Mouse (Mus musculus) heart, embryonic 14.5 days (tissue): ENCODE results near the gene Syp. TPM values are rescaled to one million over a fixed set of nuclear protein-coding genes. Genes with fewer than 3 reads are reported as not detected.

Experiments
- ATAC-seq: fragments of 200-750 bp; cut with Nextera tagmentation; 2 replicates; pipeline ENCODE4 v1.8.0; 2017; ENCODE audit warnings: low read depth, moderate TSS enrichment; ENCODE audit not compliant: insufficient number of reproducible peaks, insufficient read depth, low FRiP score
- H3K27ac ChIP-seq, 2 experiments: fragments of 200-500 bp in 1 of 2; fragments of 300-500 bp in 1 of 2; sonication (generic) in 1 of 2; replicated peaks in 1 of 2; 2 replicates each; pipeline ENCODE4 v1.5.1; 2012 to 2014; ENCODE audit warnings: low read depth in 2 of 2, low read length in 2 of 2, control low read depth in 1 of 2, mild to moderate bottlenecking in 1 of 2, mixed read lengths in 1 of 2; ENCODE audit not compliant: control insufficient read depth in 1 of 2, insufficient read depth in 1 of 2
- H3K27me3 ChIP-seq: fragments of 300-500 bp; sonication (generic); 2 replicates; pipeline ENCODE4 v1.6.1; 2014; ENCODE audit warnings: mild to moderate bottlenecking, low read length, control low read depth; ENCODE audit not compliant: control insufficient read depth, insufficient read depth
- H3K36me3 ChIP-seq: fragments of 300-500 bp; sonication (generic); 2 replicates; pipeline ENCODE4 v1.6.1; 2014; ENCODE audit warnings: mild to moderate bottlenecking, control low read depth, low read length, mixed read lengths; ENCODE audit not compliant: control insufficient read depth, insufficient read depth
- H3K4me1 ChIP-seq, 2 experiments: fragments of 200-500 bp in 1 of 2; fragments of 300-500 bp in 1 of 2; sonication (generic) in 1 of 2; 2 replicates each; pipeline ENCODE4 v1.6.1; 2012 to 2014; ENCODE audit warnings: low read length in 2 of 2, control low read depth in 1 of 2, mixed read lengths in 1 of 2; ENCODE audit not compliant: control insufficient read depth in 2 of 2, insufficient read depth in 2 of 2
- H3K4me2 ChIP-seq: fragments of 300-500 bp; sonication (generic); 2 replicates; pipeline ENCODE4 v1.6.1; 2014; ENCODE audit warnings: mild to moderate bottlenecking, low read length
- H3K4me3 ChIP-seq, 2 experiments: fragments of 200-500 bp in 1 of 2; fragments of 300-500 bp in 1 of 2; sonication (generic) in 1 of 2; 2 replicates each; pipeline ENCODE4 v1.5.1; 2012 to 2014; ENCODE audit warnings: low read length in 2 of 2, mild to moderate bottlenecking in 2 of 2, control low read depth in 1 of 2, low read depth in 1 of 2, moderate library complexity in 1 of 2; ENCODE audit not compliant: control insufficient read depth in 1 of 2, insufficient read depth in 1 of 2
- H3K9ac ChIP-seq: fragments of 300-500 bp; sonication (generic); 2 replicates; pipeline ENCODE4 v1.6.1; 2014; ENCODE audit warnings: mild to moderate bottlenecking, low read length
- H3K9me3 ChIP-seq: fragments of 300-500 bp; sonication (generic); 2 replicates; pipeline ENCODE4 v1.6.1; 2016; ENCODE audit warnings: low read length, control low read depth; ENCODE audit not compliant: control insufficient read depth
- WGBS: fragments of 180-500 bp; shearing (Covaris S2); extraction: QIAGEN DNeasy Blood & Tissue Kit; methylation state at CpG from one replicate; pipeline ENCODE4 v1.1.7; 2014; 5-methylcytosine and 5-hydroxymethylcytosine counted together
- polyA plus RNA-seq: library from polyadenylated mRNA; unstranded; fragments of >200 nt; fragmentation: Nextera tagmentation; extraction: Ambion mirVana; gene quantifications from 2 replicates; pipeline ENCODE4 v1.2.1, GENCODE M21; 2014

The Syp gene
- 0.24 and 2.0 TPM in 2 replicates for polyA plus RNA-seq

DNA sequence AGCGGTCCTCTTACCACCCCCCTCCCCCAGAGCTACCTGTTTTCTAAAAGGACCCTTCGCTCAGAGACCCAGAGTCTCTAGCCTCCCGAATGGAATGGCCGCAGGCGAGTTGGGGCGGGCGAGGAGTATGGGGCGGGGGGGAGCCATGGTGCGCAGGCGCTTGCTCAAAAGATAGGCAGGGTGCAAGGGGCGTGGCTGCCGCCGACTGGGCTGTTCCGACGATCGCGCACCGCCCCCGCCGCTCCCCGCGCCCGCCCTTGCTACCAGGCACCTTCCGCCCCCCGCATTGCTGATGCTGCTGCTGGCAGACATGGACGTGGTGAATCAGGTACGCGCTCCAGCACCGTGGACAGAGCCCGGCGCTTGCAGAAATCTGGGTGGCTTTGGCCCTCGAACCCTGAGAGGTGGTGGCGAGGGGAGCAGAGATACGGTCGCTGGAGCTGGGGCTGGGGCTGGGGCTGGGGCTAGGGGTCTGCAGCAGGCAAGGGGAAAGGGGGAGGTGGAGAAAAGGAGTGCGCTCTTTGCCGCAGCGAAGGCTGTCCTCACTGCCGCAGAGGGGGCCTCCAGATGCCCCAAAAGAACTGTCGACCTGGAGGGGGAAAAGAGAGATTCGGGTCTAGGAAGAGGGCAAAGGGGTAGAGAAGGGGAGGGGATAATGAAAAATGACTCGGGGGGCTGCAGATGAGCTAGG lies at the start of gene Syp:
TSS of gene Syp (plus strand) at position 71 of the 691 bp plus-strand sequence.
- H3K4me1 ChIP-seq = no peaks in the 10 kb centered on the region
- H3K27ac ChIP-seq = no peak within 1 kb of the TSS
- H3K4me3 ChIP-seq = peak within 1 kb of the TSS in 1 of 2 experiments; percentile 24; a peak in 3 of 4 replicates
- H3K9ac ChIP-seq = no peak within 1 kb of the TSS
- peak within 1 kb of the TSS; percentile 57 for H3K4me2 ChIP-seq
- ATAC-seq = peak; percentile 51; the same call in 1 of the 2 replicates
- no peaks in the 10 kb centered on the region for H3K36me3 ChIP-seq
- no peaks in the 10 kb centered on the region; the same call in 1 of the 2 replicates for H3K27me3 ChIP-seq
- H3K9me3 ChIP-seq = no peaks in the 10 kb centered on the region
- WGBS = 16% methylated on average over 39 of the region's 42 CpGs

DNA sequence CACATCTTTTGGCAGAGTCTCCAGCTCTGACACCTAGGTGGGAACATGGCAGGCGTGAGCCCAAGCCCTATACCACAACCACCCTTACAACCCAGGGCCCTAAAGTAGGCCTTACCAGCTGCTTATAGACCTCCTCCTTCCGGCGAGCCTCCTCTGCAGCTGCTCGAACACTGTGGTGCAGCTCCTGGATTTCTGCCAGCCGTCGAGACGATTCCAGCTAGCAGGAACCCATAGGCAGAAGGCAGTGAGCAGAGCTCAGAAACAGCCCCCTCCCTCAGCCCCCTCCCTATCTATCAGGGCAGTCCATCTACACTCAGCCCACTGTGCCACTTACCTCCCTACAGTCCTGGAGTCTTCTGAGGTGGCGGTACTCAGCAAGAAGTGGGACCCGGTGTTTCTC lies 42.9 kb upstream of the Syp start:
- H3K4me1 ChIP-seq = no peaks in the 10 kb centered on the region
- H3K4me2 ChIP-seq = no peak overlapping the region
- no peak overlapping the region for H3K9ac ChIP-seq
- ATAC-seq = no peak
- no peaks in the 10 kb centered on the region for H3K27me3 ChIP-seq
- no peaks in the 10 kb centered on the region for H3K9me3 ChIP-seq
- no peak overlapping the region for H3K27ac ChIP-seq
- WGBS = 86% methylated on average over 9 of the region's 9 CpGs
- peaks cover 43% of the 10 kb centered on the region for H3K36me3 ChIP-seq
- H3K4me3 ChIP-seq = no peak overlapping the region

- Histone ChIP-seq H3K4me2 (no peak overlapping the region), H3K9me3 (no peaks in the 10 kb centered on the region), H3K36me3 (0 out of 2 replicates have a peak, but pooled peaks cover 8% of the 10 kb centered on the region), H3K27ac (no peak overlapping the region), H3K27me3 (no peaks in the 10 kb centered on the region; the same call in 1 of the 2 replicates), H3K4me1 (no peaks in the 10 kb centered on the region; a peak in 1 of 4 replicates), H3K9ac (no peak overlapping the region), H3K4me3 (no peak overlapping the region)
- WGBS = 88% methylated on average over 7 of the region's 7 CpGs
- no peak for ATAC-seq
Measured at GRCm38 (mm10) chrX:7604004-7604403, 34.3 kb upstream of the Syp start.

GRCm38 (mm10) chrX:7604879-7605574 lies 33.2 kb upstream of the Syp start, which contains the start of gene Ccdc22:
Gene Ccdc22, minus strand, starts transcription at chrX:7605517.
- Histone ChIP-seq H3K9me3 (no peaks in the 10 kb centered on the region), H3K27ac (peak within 1 kb of the TSS in 1 of 2 experiments; percentile 15; a peak in 2 of 4 replicates), H3K9ac (peak within 1 kb of the TSS; percentile 68), H3K4me1 (no peaks in the 10 kb centered on the region; a peak in 1 of 4 replicates), H3K36me3 (0 out of 2 replicates have a peak, but pooled peaks cover 6% of the 10 kb centered on the region), H3K4me2 (peak within 1 kb of the TSS; percentile 66), H3K27me3 (no peaks in the 10 kb centered on the region; the same call in 1 of the 2 replicates), H3K4me3 (peak within 1 kb of the TSS; percentile 51 to 55)
- ATAC-seq = peak; percentile 88
- 19% methylated on average over 28 of the region's 28 CpGs for WGBS

DNA sequence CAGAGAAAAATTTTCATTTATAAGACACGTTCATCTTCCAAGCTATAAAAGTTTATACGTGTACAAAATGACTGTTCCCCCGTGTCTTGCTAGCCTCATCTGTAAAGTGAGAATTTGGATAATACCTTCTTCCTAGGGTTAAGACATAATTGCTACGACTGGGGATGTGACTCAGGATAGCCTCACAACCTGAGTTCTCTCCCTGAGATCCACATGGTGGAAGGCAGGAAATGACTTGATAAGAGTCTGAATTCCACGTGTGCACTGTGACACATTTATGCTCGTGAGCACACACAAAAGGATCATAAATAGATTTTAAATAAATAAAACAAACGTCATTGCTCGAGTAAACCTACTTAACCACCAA lies 32.7 kb upstream of the Syp start:
- Histone ChIP-seq H3K4me2 (peak overlapping the region; percentile 66; the same call in 1 of the 2 replicates), H3K4me1 (no peaks in the 10 kb centered on the region; a peak in 1 of 4 replicates), H3K9me3 (no peaks in the 10 kb centered on the region), H3K9ac (no peak overlapping the region), H3K27ac (no peak overlapping the region), H3K4me3 (0 out of 4 replicates have a peak overlapping the region, but pooled peaks of 1 of the 2 experiments have one; percentile 51), H3K36me3 (0 out of 2 replicates have a peak, but pooled peaks cover under 1% of the 10 kb centered on the region), H3K27me3 (no peaks in the 10 kb centered on the region; the same call in 1 of the 2 replicates)
- no peak for ATAC-seq
- WGBS = 30% methylated on average over 8 of the region's 8 CpGs

DNA sequence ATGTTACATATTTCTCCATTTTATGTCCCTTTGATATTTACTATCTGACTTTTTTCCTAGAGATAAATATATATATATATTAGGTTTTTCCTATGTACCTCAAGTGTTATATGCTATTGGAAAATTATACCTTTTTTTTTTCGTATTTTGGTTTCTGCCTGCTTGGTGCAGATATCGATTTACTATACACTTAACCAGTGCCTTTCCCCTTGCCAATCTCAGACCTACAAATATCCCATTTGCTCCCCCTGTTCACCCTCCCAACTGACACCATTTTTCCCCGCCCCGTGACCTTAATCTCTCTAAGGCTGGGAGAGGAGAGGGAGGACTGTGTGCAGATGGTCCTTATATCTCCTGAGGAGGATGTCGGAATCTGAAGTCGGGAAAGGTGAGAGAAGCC lies 31.5 kb upstream of the Syp start, which contains the start of gene Cacna1f:
TSS of gene Cacna1f (plus strand) at position 301 of the 400 bp plus-strand sequence.
- Histone ChIP-seq H3K36me3 (no peaks in the 10 kb centered on the region), H3K4me1 (no peaks in the 10 kb centered on the region; a peak in 1 of 4 replicates), H3K27me3 (no peaks in the 10 kb centered on the region; the same call in 1 of the 2 replicates), H3K4me3 (no peak within 1 kb of the TSS), H3K9ac (no peak within 1 kb of the TSS), H3K9me3 (no peaks in the 10 kb centered on the region), H3K4me2 (no peak within 1 kb of the TSS), H3K27ac (no peak within 1 kb of the TSS)
- WGBS = 63% methylated on average over 6 of the region's 6 CpGs
- no peak for ATAC-seq

DNA sequence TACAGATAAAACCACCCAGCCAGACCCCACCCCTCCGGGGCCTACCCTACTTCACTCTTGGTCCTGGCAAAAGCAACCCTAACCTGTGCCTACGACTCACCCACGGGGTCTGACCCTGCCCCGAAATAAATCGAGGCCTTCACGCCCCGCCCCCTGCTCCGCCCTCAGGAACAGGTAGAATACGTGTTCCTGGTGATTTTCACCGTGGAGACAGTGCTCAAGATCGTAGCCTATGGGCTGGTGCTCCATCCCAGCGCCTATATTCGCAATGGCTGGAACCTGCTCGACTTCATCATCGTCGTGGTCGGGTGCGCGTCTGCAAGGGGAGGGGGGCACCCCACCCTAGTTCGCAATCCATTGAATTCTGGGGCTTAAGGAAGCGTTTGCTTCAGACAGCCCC lies 28.2 kb upstream of the Syp start:
- 0 out of 2 replicates have a peak overlapping the region, but pooled peaks have one; percentile 21 for H3K9ac ChIP-seq
- no peaks in the 10 kb centered on the region for H3K9me3 ChIP-seq
- no peaks in the 10 kb centered on the region; the same call in 1 of the 2 replicates for H3K27me3 ChIP-seq
- no peak overlapping the region for H3K27ac ChIP-seq
- H3K4me1 ChIP-seq = no peaks in the 10 kb centered on the region
- no peak for ATAC-seq
- H3K36me3 ChIP-seq = no peaks in the 10 kb centered on the region
- WGBS = 31% methylated on average over 21 of the region's 21 CpGs
- peak overlapping the region; percentile 74 for H3K4me2 ChIP-seq
- peak overlapping the region; percentile 35 to 48 for H3K4me3 ChIP-seq
